Mouse (Mus musculus) embryonic facial prominence, embryonic 10.5 days (tissue): ENCODE results near the gene Dcakd. TPM values are rescaled to one million over a fixed set of nuclear protein-coding genes. Genes with fewer than 3 reads are reported as not detected.
A peak's percentile ranks its signal among the peaks of the same experiment; 100 is the strongest.

Experiments
- DNase-seq: peaks from one replicate; pipeline ENCODE4 v3.0.0-alpha.2; 2017; ENCODE audit warnings: low spot score
- H3K27ac ChIP-seq: fragments of 300-500 bp; sonication (generic); replicated peaks from 2 replicates; pipeline ENCODE4 v1.5.1; 2016; ENCODE audit warnings: mild to moderate bottlenecking
- H3K27me3 ChIP-seq: fragments of 300-500 bp; sonication (generic); replicated peaks from 2 replicates; pipeline ENCODE4 v1.6.1; 2016; ENCODE audit warnings: low read depth, mild to moderate bottlenecking; ENCODE audit not compliant: poor library complexity, severe bottlenecking
- H3K36me3 ChIP-seq: fragments of 300-500 bp; sonication (generic); replicated peaks from 2 replicates; pipeline ENCODE4 v1.6.1; 2016; ENCODE audit warnings: mild to moderate bottlenecking, moderate library complexity
- H3K4me1 ChIP-seq: fragments of 300-500 bp; sonication (generic); 2 replicates; pipeline ENCODE4 v1.6.1; 2016
- H3K4me3 ChIP-seq: fragments of 300-500 bp; sonication (generic); 2 replicates; pipeline ENCODE4 v1.5.1; 2016; ENCODE audit warnings: mild to moderate bottlenecking, moderate library complexity
- H3K9me3 ChIP-seq: fragments of 300-500 bp; sonication (generic); 2 replicates; pipeline ENCODE4 v1.6.1; 2016; ENCODE audit warnings: mild to moderate bottlenecking
- WGBS: fragments of 180-500 bp; shearing (Covaris S2); methylation state at CpG from one replicate; pipeline ENCODE4 v1.1.7; 2016; 5-methylcytosine and 5-hydroxymethylcytosine counted together
- polyA plus RNA-seq: library from polyadenylated mRNA; unstranded; fragments of >200 nt; fragmentation: Nextera tagmentation; extraction: Ambion mirVana; gene quantifications from 2 replicates; pipeline ENCODE4 v1.2.1, GENCODE M21; 2016

Dcakd gene
- polyA plus RNA-seq, 1 experiment from 2014 or later, result 308 TPM

GRCm38 (mm10) chr11:102999317-102999970 lies 28.7 kb downstream of the Dcakd start:
- Histone ChIP-seq H3K36me3 (peaks cover 93% of the 10 kb centered on the region), H3K9me3 (no peaks in the 10 kb centered on the region), H3K4me1 (peaks cover 19% of the 10 kb centered on the region), H3K27ac (no peak overlapping the region), H3K4me3 (no peak overlapping the region), H3K27me3 (no peaks in the 10 kb centered on the region)
- WGBS, result 88% methylated on average over 14 of the region's 14 CpGs
- no peak for DNase-seq

DNA sequence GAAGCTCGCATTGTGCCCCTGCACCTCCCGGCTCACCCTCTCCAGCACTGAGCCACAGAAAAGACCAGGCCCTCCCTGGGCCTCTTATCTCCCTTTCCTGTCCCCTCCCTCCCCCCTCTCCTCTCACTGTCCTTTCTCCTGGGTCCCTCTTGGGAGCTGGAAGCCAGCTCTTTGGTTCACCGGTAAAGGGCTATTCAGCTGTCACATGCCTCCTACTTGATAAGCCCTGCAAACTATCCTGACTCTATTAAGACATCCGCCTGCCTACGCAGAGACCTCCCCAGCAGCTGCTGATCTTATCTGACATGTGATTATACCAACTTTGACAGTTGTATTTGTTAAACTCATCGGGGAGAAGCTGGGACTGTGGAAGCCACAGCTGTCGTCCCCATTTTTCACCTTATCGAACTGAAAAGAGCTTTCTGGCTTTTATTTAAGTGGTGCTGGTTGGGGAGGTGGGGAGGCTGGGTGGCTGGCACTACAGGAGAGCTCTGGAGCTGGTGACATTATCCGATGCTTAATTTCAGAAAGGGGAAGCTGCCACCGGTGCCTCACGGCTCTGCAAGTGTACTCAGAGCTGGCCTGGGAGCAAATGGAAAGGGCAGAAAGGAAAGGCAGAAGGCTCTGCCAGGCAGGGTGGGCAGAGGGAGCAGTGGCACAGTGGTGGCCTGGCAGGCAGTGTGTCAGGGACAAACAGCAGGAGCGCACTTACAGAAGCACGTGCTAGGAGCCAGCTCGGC lies 29.4 kb downstream of the Dcakd start:
- H3K4me1 ChIP-seq, result peaks cover 24% of the 10 kb centered on the region
- WGBS, result 83% methylated on average over 14 of the region's 14 CpGs
- H3K4me3 ChIP-seq, result no peak overlapping the region
- H3K27ac ChIP-seq, result no peak overlapping the region
- H3K36me3 ChIP-seq, result peaks cover 95% of the 10 kb centered on the region
- no peaks in the 10 kb centered on the region for H3K9me3 ChIP-seq
- H3K27me3 ChIP-seq, result no peaks in the 10 kb centered on the region
- no peak for DNase-seq

GRCm38 (mm10) chr11:102998254-102998576 lies 29.9 kb downstream of the Dcakd start:
- Histone ChIP-seq H3K27ac (no peak overlapping the region), H3K4me1 (peaks cover 26% of the 10 kb centered on the region), H3K27me3 (no peaks in the 10 kb centered on the region), H3K9me3 (no peaks in the 10 kb centered on the region), H3K36me3 (peaks cover 95% of the 10 kb centered on the region), H3K4me3 (no peak overlapping the region)
- no peak for DNase-seq
- WGBS, result 91% methylated on average over 7 of the region's 7 CpGs

DNA sequence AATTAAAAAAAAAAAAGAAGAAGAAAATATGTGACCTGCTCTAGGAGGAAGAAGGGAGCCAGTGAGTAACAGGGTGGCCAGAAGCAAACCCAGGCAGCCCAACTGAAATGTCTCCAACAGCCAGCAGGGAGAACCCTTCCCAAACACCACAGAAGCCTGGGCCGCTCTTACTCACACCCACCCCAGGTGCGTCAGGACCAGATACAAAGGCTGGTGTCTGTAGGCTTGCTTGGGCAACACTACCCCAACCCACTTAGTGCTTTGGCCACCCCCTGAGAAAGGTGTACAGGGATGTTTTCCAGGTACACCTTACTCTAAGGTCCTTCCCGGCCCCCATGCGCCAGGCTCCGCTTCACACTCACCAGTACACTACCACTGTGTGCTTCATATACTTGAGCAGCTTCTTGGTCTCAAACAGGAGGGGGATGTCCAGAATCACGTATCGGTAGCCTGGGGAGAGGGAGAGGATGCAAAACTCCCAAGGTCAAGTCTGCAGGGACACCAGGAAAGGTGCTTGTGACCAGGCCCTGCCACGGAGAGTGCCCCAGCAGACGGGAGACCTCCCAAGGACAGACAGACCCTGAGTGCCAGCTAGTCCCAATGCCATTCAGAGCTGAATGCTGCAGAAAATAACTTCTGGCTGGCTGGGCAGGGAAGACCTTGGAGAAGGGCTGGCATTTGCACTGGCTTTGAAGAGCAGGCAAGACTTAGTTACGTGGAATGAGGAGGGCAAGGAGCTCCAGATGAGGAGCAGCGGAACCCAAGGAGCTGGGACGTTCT lies 31.0 kb downstream of the Dcakd start:
- Histone ChIP-seq H3K27ac (no peak overlapping the region), H3K27me3 (peaks cover 8% of the 10 kb centered on the region), H3K36me3 (peaks cover 85% of the 10 kb centered on the region), H3K9me3 (no peaks in the 10 kb centered on the region), H3K4me3 (no peak overlapping the region), H3K4me1 (peaks cover 33% of the 10 kb centered on the region)
- 94% methylated on average over 12 of the region's 12 CpGs for WGBS
- DNase-seq, result no peak

DNA sequence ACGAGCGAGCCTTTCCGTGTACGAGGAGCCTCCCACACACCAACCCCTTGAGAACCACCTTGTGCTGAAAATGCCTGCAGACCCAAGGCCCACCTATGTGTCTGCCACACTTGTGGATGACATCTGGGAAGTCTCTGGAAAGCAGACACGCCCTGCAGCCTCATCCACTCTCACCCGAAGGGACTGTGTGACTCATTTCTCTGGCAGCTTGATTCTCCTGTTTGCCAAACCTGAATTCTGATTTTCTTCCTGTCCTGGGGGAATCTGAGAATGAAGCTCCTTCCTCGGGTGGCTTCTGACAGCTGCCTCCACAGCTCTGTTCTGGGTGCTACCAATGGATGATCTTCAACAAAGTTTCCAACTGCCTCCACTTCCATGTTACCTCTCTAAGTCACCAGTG lies 31.7 kb downstream of the Dcakd start:
- Histone ChIP-seq H3K4me3 (no peak overlapping the region), H3K36me3 (peaks cover 80% of the 10 kb centered on the region), H3K27ac (no peak overlapping the region), H3K9me3 (no peaks in the 10 kb centered on the region), H3K4me1 (peaks cover 41% of the 10 kb centered on the region), H3K27me3 (peaks cover 16% of the 10 kb centered on the region)
- 90% methylated on average over 7 of the region's 7 CpGs for WGBS
- DNase-seq, result no peak

GRCm38 (mm10) chr11:102994952-102995351 lies 33.2 kb downstream of the Dcakd start:
- DNase-seq, result no peak
- Histone ChIP-seq H3K27me3 (peaks cover 31% of the 10 kb centered on the region), H3K27ac (no peak overlapping the region), H3K36me3 (peaks cover 67% of the 10 kb centered on the region), H3K9me3 (no peaks in the 10 kb centered on the region), H3K4me3 (no peak overlapping the region), H3K4me1 (peaks cover 55% of the 10 kb centered on the region)
- 91% methylated on average over 18 of the region's 18 CpGs for WGBS

DNA sequence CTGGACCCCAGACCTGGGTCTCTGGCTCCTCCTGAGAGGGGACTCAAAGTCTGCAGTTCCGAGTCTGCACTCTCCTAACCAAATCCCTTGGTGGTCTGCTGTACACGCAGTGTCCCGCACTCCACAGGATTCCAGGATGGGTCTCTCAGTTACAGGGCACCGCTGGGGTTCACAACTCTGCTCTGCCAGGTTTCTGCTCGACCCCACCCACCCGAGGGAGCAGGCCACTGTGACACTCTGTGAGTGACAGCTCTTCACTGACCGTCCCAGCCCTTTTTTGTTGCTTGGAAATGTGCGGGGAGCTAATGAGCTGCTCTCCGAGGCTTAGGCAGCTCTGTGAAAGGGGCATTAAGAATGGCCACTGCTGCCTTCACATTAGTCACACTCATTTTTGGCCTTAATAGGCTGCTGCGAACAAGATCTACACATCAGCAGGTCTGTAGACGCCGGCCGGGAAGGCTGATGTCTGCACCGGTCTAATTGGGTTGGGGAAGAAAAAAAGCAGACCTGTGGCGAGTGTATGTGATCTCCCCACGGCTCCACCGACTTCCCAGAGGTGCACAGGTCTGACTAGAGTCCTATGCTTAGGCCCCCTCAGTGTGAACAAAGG lies 34.6 kb downstream of the Dcakd start:
- Histone ChIP-seq H3K9me3 (no peaks in the 10 kb centered on the region), H3K36me3 (peaks cover 53% of the 10 kb centered on the region), H3K4me1 (peaks cover 50% of the 10 kb centered on the region), H3K4me3 (no peak overlapping the region), H3K27ac (0 out of 2 replicates have a peak overlapping the region, but pooled peaks have one; percentile 14), H3K27me3 (peaks cover 45% of the 10 kb centered on the region)
- 45% methylated on average over 17 of the region's 17 CpGs for WGBS
- no peak for DNase-seq

GRCm38 (mm10) chr11:102992940-102993339 lies 35.2 kb downstream of the Dcakd start:
- peak; percentile 86 for DNase-seq
- H3K4me3 ChIP-seq, result no peak overlapping the region
- H3K27me3 ChIP-seq, result peaks cover 51% of the 10 kb centered on the region
- peaks cover 47% of the 10 kb centered on the region for H3K36me3 ChIP-seq
- H3K4me1 ChIP-seq, result peaks cover 48% of the 10 kb centered on the region
- 6% methylated on average over 5 of the region's 5 CpGs for WGBS
- no peak overlapping the region for H3K27ac ChIP-seq
- no peaks in the 10 kb centered on the region for H3K9me3 ChIP-seq

GRCm38 (mm10) chr11:102991681-102992080 lies 36.5 kb downstream of the Dcakd start:
- Histone ChIP-seq H3K27me3 (peaks cover 58% of the 10 kb centered on the region), H3K9me3 (no peaks in the 10 kb centered on the region), H3K4me3 (peak overlapping the region; percentile 48), H3K4me1 (peaks cover 51% of the 10 kb centered on the region), H3K27ac (peak overlapping the region; percentile 66; the same call in 1 of the 2 replicates), H3K36me3 (peaks cover 34% of the 10 kb centered on the region)
- peak; percentile 75 for DNase-seq
- 2% methylated on average over 16 of the region's 16 CpGs for WGBS

DNA sequence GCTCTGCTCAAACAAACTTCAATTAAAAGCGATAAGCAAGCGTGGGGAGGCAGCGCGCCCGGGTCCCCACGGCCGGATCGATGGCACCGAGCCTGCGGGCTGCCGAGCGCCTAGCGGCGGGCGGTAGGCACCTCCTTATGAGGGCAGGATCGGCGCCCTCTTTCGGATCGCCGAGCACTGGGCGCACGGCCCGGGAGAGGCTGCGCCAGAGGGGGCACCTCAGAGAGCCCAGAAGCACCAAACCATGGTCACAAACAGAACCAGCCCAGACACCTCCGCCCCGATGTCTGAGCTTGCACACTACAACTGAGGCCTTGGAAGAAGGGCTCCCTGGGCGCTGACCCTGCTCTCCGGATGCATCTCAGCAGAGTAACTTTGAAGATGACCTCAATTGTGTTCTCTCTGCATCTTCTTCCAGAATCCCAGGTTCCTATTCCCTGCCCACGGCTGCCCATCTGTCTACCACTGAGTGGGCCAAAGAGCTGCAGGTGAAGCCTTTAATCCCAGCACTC lies 37.9 kb downstream of the Dcakd start:
- DNase-seq, result peak; percentile 66
- peak overlapping the region; percentile 55 for H3K4me3 ChIP-seq
- H3K27me3 ChIP-seq, result peaks cover 61% of the 10 kb centered on the region
- WGBS, result 2% methylated on average over 29 of the region's 29 CpGs
- peaks cover 56% of the 10 kb centered on the region for H3K4me1 ChIP-seq
- peaks cover 20% of the 10 kb centered on the region for H3K36me3 ChIP-seq
- H3K27ac ChIP-seq, result peak overlapping the region; percentile 49; the same call in 1 of the 2 replicates
- H3K9me3 ChIP-seq, result no peaks in the 10 kb centered on the region

- Histone ChIP-seq H3K27ac (peak overlapping the region; percentile 49; the same call in 1 of the 2 replicates), H3K4me1 (peaks cover 56% of the 10 kb centered on the region), H3K9me3 (no peaks in the 10 kb centered on the region), H3K27me3 (peaks cover 63% of the 10 kb centered on the region), H3K36me3 (peaks cover 14% of the 10 kb centered on the region), H3K4me3 (peak overlapping the region; percentile 55)
- WGBS, result 6% methylated on average over 28 of the region's 28 CpGs
- DNase-seq, result no peak
Measured at GRCm38 (mm10) chr11:102989641-102990151, 38.4 kb downstream of the Dcakd start.

DNA sequence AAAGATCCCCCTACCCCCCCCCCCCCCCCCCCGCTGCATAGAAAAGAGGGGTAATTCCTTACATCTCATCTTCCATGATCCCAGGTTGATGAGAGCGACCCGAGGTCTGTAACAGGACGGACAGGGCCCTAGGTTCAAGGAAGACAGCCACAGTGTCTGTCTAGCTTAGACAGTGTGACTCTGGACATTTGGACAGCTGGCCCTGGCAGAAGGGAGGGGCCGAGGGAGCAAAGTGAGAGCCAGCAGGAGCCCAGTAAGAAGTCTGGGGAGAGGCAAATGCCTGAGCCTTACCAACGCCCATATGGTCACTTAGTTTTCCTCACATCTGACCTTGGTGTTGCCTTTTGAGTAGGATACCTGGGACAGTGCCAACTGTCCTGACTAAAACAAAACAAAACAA lies 43.0 kb downstream of the Dcakd start:
- no peak for DNase-seq
- no peaks in the 10 kb centered on the region for H3K9me3 ChIP-seq
- 59% methylated on average over 6 of the region's 6 CpGs for WGBS
- H3K27ac ChIP-seq, result no peak overlapping the region
- peaks cover 37% of the 10 kb centered on the region for H3K4me1 ChIP-seq
- no peaks in the 10 kb centered on the region for H3K36me3 ChIP-seq
- no peak overlapping the region for H3K4me3 ChIP-seq
- H3K27me3 ChIP-seq, result peaks cover 44% of the 10 kb centered on the region
